Mouse (Mus musculus) kidney, embryonic 16.5 days (tissue): ENCODE data around the gene Hist1h3a. TPM values are rescaled to one million over a fixed set of nuclear protein-coding genes. Genes with fewer than 3 reads are reported as not detected.
A peak's percentile ranks its signal among the peaks of the same experiment; 100 is the strongest.
"Not testable (repeated sequence)": the region's sequence is repeated elsewhere in the genome, so short reads cannot be mapped to it uniquely, and the experiment has no call there.

Source experiments
- ATAC-seq: fragments of 200-750 bp; cut with Nextera tagmentation; 2 replicates; pipeline ENCODE4 v1.8.0; 2017; ENCODE audit warnings: moderate TSS enrichment; ENCODE audit not compliant: low FRiP score, low TSS enrichment
- H3K27ac ChIP-seq: fragments of 300-500 bp; sonication (generic); 2 replicates; pipeline ENCODE4 v1.5.1; 2014; ENCODE audit warnings: low read length
- H3K27me3 ChIP-seq: fragments of 300-500 bp; sonication (generic); 2 replicates; pipeline ENCODE4 v1.6.1; 2014; ENCODE audit warnings: low read length, control low read depth, mixed read lengths; ENCODE audit not compliant: insufficient read depth
- H3K36me3 ChIP-seq: fragments of 300-500 bp; sonication (generic); 2 replicates; pipeline ENCODE4 v1.6.1; 2014; ENCODE audit warnings: low read length, control low read depth, mixed read lengths; ENCODE audit not compliant: insufficient read depth
- H3K4me1 ChIP-seq: fragments of 300-500 bp; sonication (generic); 2 replicates; pipeline ENCODE4 v1.6.1; 2014; ENCODE audit warnings: low read length, control low read depth, mixed read lengths; ENCODE audit not compliant: insufficient read depth
- H3K4me2 ChIP-seq: fragments of 300-500 bp; sonication (generic); replicated peaks from 2 replicates; pipeline ENCODE4 v1.6.1; 2014; ENCODE audit warnings: low read depth, low read length
- H3K4me3 ChIP-seq: fragments of 300-500 bp; sonication (generic); 2 replicates; pipeline ENCODE4 v1.5.1; 2014; ENCODE audit warnings: mild to moderate bottlenecking, low read length
- H3K9ac ChIP-seq: fragments of 300-500 bp; sonication (generic); replicated peaks from 2 replicates; pipeline ENCODE4 v1.6.1; 2014; ENCODE audit warnings: low read length
- H3K9me3 ChIP-seq: fragments of 300-500 bp; sonication (generic); 2 replicates; pipeline ENCODE4 v1.6.1; 2016; ENCODE audit warnings: low read length, control low read depth
- WGBS: fragments of 180-500 bp; shearing (Covaris S2); extraction: QIAGEN DNeasy Blood & Tissue Kit; methylation state at CpG from one replicate; pipeline ENCODE4 v1.1.7; 2014; 5-methylcytosine and 5-hydroxymethylcytosine counted together
- polyA plus RNA-seq: library from polyadenylated mRNA; unstranded; fragments of >200 nt; fragmentation: Nextera tagmentation; extraction: Ambion mirVana; gene quantifications from 2 replicates; pipeline ENCODE4 v1.2.1, GENCODE M21; 2015

Gene Hist1h3a
- 6.1 and 7.8 TPM in 2 replicates for polyA plus RNA-seq

DNA sequence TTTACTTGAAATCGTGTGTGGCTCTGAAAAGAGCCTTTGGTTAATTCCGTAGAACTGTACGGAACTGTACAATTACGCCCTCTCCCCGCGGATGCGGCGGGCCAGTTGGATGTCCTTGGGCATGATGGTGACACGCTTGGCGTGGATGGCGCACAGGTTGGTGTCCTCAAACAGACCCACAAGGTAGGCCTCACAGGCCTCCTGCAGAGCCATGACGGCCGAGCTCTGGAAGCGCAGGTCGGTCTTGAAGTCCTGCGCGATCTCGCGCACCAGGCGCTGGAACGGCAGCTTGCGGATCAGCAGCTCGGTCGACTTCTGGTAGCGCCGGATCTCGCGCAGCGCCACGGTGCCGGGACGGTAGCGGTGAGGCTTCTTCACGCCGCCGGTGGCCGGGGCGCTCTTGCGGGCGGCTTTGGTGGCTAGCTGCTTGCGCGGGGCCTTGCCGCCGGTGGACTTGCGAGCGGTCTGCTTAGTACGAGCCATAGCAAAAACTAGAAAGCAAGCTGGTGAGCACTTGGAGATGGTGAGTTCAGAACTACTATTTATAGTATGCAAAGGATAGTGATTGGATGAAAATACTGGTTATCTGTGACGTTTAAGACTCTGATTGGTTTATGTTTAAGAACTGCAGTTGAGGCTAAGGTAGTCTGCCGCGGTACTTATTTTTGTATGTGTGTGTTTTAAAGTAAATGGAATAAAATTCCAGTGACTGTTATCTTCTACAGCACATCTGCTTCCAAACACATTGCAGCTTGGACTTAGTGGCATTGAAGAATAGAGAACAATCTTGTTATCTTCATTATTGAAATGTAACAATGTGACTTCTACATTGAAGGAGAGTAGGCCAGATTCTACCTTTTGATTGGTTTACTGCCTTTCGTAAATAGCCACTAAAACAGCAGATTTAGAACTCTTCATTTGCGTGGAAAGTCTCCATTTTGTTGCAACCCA is at the start of gene Hist1h3a:
Hist1h3a (minus strand) TSS at position 516 of the 951 bp plus-strand sequence.
- peak within 1 kb of the TSS; percentile 99 for H3K27ac ChIP-seq
- peak within 1 kb of the TSS; percentile 90 for H3K4me2 ChIP-seq
- peak; percentile 64 for ATAC-seq
- H3K36me3 ChIP-seq, H3K27me3 ChIP-seq, H3K9me3 ChIP-seq: not testable (repeated sequence)
- H3K4me1 ChIP-seq: peaks cover 31% of the 10 kb centered on the region
- peak within 1 kb of the TSS; percentile 70 for H3K4me3 ChIP-seq
- WGBS: under 1% methylated on average over 28 of the region's 52 CpGs
- H3K9ac ChIP-seq: peak within 1 kb of the TSS; percentile 68

DNA sequence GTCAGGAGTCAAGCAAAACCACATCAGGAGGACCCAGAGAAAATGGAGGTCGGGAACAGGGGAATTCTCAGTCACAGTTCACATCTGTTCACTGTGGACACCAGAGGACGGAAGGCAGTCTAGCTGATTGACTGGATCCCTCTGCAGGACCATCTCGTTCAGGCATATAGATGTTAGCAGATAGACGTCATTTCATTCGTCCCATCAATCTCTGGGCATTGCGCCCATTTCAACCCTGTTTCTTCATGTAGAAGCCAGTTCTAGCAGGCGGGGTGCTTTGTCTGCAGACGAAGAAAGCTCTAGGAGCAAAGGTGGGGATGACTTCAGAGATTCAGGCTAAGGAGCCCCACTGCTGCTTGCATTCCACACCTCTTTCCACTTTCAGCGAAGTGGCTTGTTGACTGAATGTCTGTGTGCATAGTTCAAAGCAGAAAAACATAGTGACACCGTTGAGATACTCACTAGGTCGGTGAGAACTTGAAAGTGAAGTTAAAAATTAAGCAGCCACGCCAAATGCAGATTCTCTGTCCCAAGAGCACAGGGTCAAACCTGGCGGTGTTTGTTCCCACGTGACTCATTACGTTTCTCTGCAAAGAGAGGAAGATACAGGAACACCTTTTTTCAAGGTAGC is 44.4 kb upstream of the Hist1h3a start, which contains the start of gene Slc17a2:
Slc17a2 (plus strand) TSS at position 572 of the 631 bp plus-strand sequence.
- 75% methylated on average over 15 of the region's 15 CpGs for WGBS
- Histone ChIP-seq H3K36me3 (no peaks in the 10 kb centered on the region), H3K9ac (no peak within 1 kb of the TSS), H3K27me3 (no peaks in the 10 kb centered on the region), H3K9me3 (no peaks in the 10 kb centered on the region), H3K4me1 (no peaks in the 10 kb centered on the region), H3K4me2 (no peak within 1 kb of the TSS), H3K4me3 (no peak within 1 kb of the TSS), H3K27ac (no peak within 1 kb of the TSS)
- no peak for ATAC-seq

DNA sequence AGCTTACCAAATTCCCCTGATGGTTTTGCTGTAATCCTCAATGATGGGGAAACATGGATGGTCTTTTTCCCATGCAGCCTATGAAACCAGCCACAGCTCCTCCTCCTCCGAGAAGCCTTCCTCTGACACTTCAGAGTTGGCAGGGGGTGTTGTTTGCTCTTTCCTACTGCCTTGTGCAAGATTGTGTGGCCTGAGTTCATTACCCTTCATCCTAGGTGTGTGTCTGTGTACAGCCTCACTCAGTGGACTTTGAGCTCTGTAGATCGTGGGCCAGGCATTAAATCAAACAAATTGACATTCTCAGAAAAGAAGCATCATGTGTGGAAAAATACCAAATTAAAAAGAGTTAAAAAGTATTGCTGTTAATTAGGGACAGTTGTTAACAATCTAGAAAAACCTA is 42.3 kb upstream of the Hist1h3a start:
- 76% methylated on average over 2 of the region's 2 CpGs for WGBS
- no peaks in the 10 kb centered on the region for H3K9me3 ChIP-seq

DNA sequence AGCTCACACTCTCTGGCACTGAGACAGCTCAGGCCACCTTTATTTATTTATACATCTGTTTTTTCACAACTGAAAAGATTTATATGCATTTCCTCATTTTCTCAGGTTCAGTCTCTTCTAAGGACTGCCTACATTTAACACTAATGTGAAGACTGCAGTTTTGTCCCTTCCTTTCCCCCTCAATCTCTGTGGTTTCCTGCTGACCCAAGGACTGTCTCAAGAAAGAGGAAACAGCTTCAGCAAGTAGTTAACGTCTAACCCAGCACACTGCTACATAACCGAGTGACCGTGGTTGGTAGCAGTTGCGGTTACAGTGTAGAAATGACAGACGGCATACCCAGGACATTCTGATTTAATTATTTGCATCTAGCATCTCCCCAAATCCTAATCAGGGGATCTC is 37.2 kb upstream of the Hist1h3a start:
- Histone ChIP-seq H3K36me3 (no peaks in the 10 kb centered on the region), H3K27ac (no peak overlapping the region), H3K4me1 (peaks cover 11% of the 10 kb centered on the region; the same call in 1 of the 2 replicates), H3K9me3 (no peaks in the 10 kb centered on the region), H3K4me2 (no peak overlapping the region), H3K9ac (no peak overlapping the region), H3K27me3 (no peaks in the 10 kb centered on the region), H3K4me3 (no peak overlapping the region)
- ATAC-seq: no peak
- 64% methylated on average over 5 of the region's 5 CpGs for WGBS

More for the DNA sequence above, 42.3 kb upstream of the Hist1h3a start:
- no peak overlapping the region for H3K4me3 ChIP-seq
- no peak for ATAC-seq
- no peak overlapping the region for H3K27ac ChIP-seq
- no peaks in the 10 kb centered on the region for H3K36me3 ChIP-seq
- H3K4me2 ChIP-seq: no peak overlapping the region
- H3K9ac ChIP-seq: no peak overlapping the region
- 0 out of 2 replicates have a peak, but pooled peaks cover under 1% of the 10 kb centered on the region for H3K4me1 ChIP-seq
- no peaks in the 10 kb centered on the region for H3K27me3 ChIP-seq

DNA sequence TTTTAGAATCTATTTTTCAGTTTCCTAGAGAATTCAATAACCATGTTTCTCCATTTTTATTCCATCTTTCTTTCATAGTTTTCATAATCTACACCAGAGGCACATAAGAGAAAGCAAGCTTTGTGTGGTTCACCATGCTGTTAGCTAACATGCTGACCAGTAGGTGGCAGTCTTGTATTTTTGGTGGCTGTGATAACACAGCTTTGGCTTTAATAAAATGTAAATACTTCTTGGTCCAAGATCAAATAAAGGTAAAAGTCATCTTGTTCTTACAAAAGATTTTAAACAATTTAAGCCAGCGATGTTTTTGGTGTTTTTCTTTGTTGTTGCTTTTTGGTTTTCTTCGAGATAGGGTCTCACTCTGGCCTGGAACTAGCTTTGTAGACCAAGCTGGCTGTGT is 30.3 kb upstream of the Hist1h3a start:
- no peaks in the 10 kb centered on the region for H3K36me3 ChIP-seq
- no peak overlapping the region for H3K4me2 ChIP-seq
- H3K4me3 ChIP-seq: no peak overlapping the region
- H3K4me1 ChIP-seq: no peaks in the 10 kb centered on the region
- 52% methylated on average over 2 of the region's 2 CpGs for WGBS
- ATAC-seq: no peak
- no peaks in the 10 kb centered on the region for H3K9me3 ChIP-seq
- H3K27me3 ChIP-seq: no peaks in the 10 kb centered on the region
- H3K9ac ChIP-seq: no peak overlapping the region
- H3K27ac ChIP-seq: no peak overlapping the region

DNA sequence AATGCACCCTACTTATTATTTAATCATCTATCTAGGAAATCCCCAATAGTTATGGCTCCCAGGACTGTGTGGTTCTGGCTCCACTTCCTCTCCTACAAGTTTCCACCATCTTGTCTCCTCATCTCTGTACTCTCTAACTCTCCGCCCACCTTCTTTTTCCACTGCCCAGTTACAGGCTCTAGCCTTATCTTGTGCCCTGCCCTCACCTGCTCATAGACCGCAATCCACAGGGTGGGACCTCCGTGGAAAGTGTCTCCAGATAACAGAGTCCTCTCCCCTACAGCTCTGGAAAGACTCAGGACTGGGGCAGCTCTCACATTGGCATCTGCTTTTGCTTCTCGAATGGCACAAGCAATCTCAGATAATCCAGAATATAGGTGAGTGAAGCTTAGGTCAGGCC is 16.8 kb upstream of the Hist1h3a start:
- no peaks in the 10 kb centered on the region for H3K27me3 ChIP-seq
- no peaks in the 10 kb centered on the region for H3K4me1 ChIP-seq
- no peaks in the 10 kb centered on the region for H3K36me3 ChIP-seq
- H3K4me2 ChIP-seq: no peak overlapping the region
- no peak overlapping the region for H3K4me3 ChIP-seq
- no peak overlapping the region for H3K9ac ChIP-seq
- no peak for ATAC-seq
- H3K27ac ChIP-seq: no peak overlapping the region
- H3K9me3 ChIP-seq: no peaks in the 10 kb centered on the region
- WGBS: 90% methylated on average over 4 of the region's 4 CpGs

DNA sequence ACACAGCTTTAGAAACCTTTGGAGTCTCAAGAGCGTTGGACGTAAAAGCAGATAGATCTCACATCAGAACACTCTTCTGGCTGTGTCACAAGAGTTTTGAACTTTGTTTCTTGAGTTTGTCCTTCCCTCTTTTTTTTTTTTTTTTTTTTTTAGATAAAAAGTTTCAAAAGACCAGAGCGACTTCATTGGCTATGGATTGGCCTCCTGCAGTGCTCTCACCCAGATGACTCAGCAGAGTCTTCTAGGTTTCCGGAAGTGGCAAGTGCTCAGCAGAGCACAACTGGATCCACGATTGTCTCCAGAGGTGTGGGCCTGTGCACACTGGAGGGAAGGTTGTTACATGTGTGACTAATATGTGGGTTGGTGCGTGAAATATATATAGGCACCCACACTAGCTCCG is 16.2 kb upstream of the Hist1h3a start:
- Histone ChIP-seq H3K9me3 (no peaks in the 10 kb centered on the region), H3K4me3 (no peak overlapping the region), H3K27me3 (no peaks in the 10 kb centered on the region), H3K36me3 (no peaks in the 10 kb centered on the region), H3K9ac (no peak overlapping the region), H3K4me1 (no peaks in the 10 kb centered on the region), H3K27ac (no peak overlapping the region), H3K4me2 (no peak overlapping the region)
- no peak for ATAC-seq
- 93% methylated on average over 7 of the region's 7 CpGs for WGBS

DNA sequence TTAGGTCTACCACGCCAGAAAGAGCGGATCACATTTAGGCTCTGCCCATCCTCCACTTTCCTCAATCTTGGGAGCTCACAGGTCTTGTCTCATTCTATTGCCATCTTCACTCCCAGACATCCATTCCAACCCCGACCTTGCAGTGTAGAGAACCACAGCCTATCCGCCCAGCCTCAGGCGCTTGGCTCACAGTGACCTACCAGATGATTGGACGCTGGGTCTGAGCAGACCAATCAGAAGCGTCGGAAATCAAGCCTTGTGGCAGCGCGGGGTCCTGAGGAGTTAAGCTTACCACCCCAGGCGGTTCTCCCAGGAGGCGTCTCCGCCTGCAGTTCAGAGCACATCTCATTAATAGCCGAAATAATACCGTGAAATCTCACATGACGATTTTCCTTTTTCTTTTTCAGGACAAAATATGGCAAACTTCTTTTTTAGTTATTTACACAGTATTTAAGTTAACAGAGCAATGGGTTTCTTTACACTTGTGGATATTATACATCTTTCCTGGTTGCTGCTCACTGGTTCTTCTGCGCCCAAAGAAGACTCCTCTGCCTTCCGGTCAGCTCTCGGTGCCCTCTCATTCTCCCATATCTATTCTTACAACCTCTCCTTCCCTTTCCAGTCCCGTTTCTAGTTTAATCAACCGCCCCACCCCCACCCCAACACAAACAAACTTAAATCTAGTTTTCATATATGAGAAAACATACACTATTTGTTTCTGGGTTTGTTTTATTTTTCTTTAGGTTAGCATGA is 10.6 kb upstream of the Hist1h3a start:
- no peaks in the 10 kb centered on the region for H3K9me3 ChIP-seq
- no peaks in the 10 kb centered on the region for H3K36me3 ChIP-seq
- no peak overlapping the region for H3K9ac ChIP-seq
- 28% methylated on average over 21 of the region's 21 CpGs for WGBS
- no peak overlapping the region for H3K27ac ChIP-seq
- H3K4me2 ChIP-seq: peak overlapping the region; percentile 36
- ATAC-seq: peak; percentile 93
- H3K27me3 ChIP-seq: no peaks in the 10 kb centered on the region
- H3K4me1 ChIP-seq: no peaks in the 10 kb centered on the region
- peak overlapping the region; percentile 31 for H3K4me3 ChIP-seq

DNA sequence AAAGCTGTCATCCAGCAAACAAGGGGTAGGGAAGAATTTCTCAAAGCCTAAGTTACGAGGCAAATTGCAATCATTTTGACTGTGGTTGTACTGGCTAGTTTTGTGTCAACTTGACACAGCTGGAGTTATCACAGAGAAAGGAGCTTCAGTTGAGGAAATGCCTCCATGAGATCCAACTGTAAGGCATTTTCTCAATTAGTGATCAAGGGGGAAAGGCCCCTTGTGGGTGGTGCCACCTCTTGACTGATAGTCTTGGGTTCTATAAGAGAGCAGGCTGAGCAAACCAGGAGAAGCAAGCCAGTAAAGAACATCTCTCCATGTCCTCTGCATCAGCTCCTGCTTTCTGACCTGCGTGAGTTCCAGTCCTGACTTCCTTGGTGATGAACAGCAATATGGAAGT is 7.4 kb upstream of the Hist1h3a start, which contains the start of gene Trim38:
Trim38 (plus strand) TSS at position 301 of the 400 bp plus-strand sequence.
- not testable (repeated sequence) for H3K9me3 ChIP-seq, H3K27ac ChIP-seq, H3K36me3 ChIP-seq, H3K9ac ChIP-seq, H3K4me1 ChIP-seq, H3K27me3 ChIP-seq, ATAC-seq, H3K4me3 ChIP-seq, H3K4me2 ChIP-seq
- WGBS: 88% methylated on average over 2 of the region's 2 CpGs
